Mouse (Mus musculus): ENCODE data around the gene Mfap3.
"Not testable (repeated sequence)": the region's sequence is repeated elsewhere in the genome, so short reads cannot be mapped to it uniquely, and the experiment has no call there.

Gene Mfap3

DNA sequence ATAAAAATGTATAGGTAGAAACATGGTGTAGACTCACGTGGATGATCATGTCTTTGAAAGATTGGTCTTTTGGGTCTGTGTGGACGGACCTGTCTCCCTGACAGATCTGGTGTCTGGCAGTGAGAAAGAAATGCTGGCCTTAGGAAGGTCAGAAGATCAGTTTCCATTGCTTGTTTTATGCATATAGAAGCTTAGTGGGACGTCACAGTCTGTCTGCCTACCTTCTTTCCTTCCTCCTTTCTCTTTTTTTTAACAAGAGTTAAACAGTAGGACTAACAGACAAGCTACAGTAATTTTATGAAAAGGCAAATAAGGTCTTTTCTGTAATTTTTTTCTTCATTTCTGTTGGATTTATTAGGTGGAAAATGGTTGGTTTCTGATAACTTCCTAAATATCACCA is 10.6 kb downstream of the Mfap3 start:
- no peak for DNase-seq (ENCODE audit: low spot score in 2 of 2)

- DNase-seq (ENCODE audit: low spot score in 2 of 2), result no peak
Measured at GRCm38 (mm10) chr11:57531300-57531950, 13.0 kb downstream of the Mfap3 start.

DNA sequence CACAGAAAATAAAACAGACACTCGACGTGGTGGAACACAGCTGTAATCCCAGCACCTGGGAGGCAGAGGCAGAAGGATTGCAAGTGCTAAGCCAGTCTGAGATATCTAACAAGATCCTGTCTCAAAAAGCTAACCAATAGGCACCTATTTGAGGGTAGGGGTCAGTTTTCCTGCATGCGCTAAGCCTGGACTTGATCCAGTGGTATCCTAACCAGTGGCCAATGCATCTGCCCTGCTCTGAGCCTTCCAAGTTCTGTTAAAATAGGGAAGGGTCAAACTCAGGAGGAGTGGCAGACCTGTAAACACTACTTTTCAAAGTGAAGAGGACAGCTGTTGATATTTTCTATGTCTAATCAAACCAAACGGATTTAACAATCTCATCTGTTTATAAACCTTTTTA is 13.8 kb downstream of the Mfap3 start:
- DNase-seq (ENCODE audit: low spot score in 2 of 2), result no peak

- DNase-seq (ENCODE audit: low spot score in 2 of 2), result no peak
Measured at GRCm38 (mm10) chr11:57535912-57536311, 17.4 kb downstream of the Mfap3 start.

DNA sequence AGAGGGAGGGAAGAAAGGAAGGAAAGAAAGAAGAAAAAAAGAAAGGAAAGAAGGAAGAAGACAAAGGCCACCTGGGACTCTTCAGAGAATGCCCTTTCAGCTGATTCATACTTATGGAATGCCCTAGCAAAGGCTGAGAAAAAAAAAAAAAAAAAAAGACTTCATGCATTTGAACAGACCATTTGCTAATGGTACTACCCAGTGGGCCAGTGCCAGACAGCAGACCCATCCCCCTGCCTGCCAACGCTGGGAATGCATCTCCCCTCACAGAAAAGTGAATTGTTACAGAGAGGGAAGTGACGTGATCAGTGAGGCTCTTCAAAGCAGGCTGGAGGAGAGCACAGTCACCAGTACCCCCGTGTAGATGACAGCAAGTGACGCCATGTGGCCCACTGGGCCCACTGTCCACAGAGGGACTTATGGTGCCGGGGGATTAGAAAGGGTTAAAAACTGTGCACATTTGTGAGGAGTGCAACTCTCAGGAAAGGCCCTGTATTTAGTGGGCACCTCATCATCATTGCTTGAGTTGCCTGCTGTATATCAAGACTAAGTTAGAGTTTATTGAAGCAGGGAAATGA is 21.5 kb downstream of the Mfap3 start:
- DNase-seq (ENCODE audit: low spot score in 2 of 2), result no peak

DNA sequence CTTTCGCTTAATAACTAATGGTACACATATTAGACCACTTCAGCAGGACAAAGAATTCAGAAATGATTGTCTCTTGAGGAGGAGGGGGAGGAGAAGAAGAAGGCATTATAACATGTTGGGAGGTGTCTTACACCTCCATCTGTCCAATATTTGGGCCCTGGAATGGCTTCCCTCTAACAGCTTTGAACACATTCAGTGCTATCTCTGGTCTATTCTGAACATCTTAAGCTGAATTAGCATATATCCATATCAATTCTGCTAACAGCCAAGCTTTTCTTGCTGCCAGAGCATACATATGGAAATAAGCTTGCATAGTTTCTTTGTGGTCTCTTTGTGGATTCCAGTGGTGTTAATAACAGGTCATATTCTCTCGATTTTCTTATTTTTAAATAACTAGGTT is 22.2 kb downstream of the Mfap3 start:
- DNase-seq (ENCODE audit: low spot score in 2 of 2), result no peak

DNA sequence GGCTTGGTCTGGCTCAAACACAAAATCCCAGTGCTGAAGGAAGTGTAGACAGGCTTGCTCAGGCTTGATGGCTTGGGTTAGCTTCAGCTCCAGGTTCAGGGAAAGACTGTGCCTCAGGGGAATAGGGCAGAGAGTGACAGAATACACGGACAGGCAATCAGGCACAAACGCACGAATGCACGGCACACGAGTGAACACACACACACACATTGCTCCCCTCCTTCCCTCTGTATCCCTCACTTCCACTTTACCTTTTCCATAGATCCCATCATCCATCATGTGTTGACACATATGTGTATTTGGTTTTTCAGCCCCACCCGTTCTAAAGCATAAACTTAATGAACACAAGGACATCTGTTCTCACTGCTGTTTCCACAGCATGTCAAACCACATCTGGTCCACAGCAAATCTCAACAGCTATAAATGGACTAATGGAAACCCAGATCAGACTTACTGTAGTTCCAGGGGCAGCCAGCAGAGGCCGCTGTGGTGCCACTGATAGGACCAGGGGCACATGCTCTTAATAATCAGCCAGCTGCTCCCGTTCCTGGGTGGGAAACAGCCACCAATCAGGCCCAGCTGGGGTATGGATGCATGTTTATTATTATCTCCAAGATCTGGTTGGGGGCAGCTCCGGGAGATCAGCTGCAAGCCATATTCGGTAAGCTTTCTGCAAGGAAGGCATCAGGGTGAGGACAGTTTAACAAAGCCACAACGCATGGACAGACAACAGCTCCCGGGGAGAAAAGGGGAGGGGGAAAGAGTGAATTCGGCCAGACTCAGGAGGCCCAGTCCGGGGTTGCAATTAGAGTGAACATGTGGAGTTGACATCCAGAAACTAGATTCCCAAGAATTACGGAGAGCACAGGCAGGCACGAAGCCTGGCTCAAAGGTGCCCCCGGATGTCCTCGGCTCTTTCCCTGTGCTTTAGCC is 30.4 kb downstream of the Mfap3 start:
- DNase-seq (ENCODE audit: low spot score in 2 of 2), result peak; percentile 31 to 78

- DNase-seq (ENCODE audit: low spot score in 2 of 2), result no peak
Measured at GRCm38 (mm10) chr11:57550230-57550629, 31.8 kb downstream of the Mfap3 start.

GRCm38 (mm10) chr11:57551016-57551415 is 32.6 kb downstream of the Mfap3 start:
- no peak for DNase-seq (ENCODE audit: low spot score in 2 of 2)

DNA sequence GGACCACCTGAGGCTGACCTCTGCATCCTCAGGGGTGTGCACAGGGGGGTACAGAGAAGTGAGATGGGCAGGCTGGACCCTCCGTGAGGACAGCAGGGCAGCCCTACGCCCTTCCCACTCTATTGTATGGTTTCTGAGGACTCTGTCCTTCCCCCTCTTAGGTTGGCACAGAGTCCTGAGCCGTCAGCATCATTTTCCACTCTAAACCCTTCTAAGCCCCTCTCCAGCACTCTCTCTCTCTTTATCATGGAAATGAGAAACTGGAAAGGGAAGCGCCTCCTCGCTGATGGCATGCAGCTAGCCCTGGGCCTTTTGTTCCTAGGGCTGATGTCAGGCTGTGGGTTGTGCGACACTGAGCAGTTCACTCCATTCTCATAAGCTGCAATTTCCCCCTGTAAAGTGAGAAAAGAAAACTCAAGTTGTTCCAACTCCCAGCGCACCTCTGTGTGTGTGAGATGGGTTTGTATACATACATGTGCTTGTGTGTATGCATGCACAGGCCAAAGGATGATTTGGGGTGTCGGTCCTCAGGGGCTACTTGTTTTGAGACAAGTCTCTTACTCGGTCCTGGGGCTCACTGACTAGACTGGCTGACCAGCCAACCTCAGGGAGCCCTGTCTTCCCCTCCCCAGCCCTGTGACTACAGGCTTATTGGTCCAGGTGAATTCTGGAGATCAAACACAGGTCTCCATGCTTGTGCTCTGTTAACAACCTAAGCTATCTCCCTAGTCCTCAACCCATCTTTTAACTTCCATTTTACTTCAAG is 34.7 kb downstream of the Mfap3 start:
- DNase-seq (ENCODE audit: low spot score in 2 of 2), result no peak

GRCm38 (mm10) chr11:57557936-57558335 is 39.5 kb downstream of the Mfap3 start:
- DNase-seq (ENCODE audit: low spot score in 2 of 2), result not testable (repeated sequence)

DNA sequence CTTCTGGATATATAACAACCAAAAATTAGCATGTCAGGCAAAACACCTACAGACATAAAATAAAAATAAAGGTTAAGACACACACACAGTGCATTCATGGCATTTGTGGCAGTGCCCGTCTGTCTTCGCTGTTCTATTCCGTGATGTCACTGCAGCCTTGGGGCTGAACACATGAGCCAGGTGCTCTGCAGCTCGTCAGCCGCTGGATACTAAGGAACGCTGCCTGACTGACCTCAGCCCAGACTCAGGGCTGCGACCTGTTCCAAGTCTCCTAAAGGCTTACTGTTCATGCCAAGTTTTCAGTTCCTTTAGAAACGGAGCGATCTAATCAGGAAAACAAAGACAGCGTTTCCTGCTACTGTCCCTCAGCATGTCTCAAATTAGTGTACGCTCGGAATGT is 46.1 kb downstream of the Mfap3 start:
- DNase-seq (ENCODE audit: low spot score in 2 of 2), result no peak

- DNase-seq (ENCODE audit: low spot score in 2 of 2), result no peak
Measured at GRCm38 (mm10) chr11:57566091-57567035, 47.9 kb downstream of the Mfap3 start.

GRCm38 (mm10) chr11:57568950-57569490 is 50.6 kb downstream of the Mfap3 start:
- no peak for DNase-seq (ENCODE audit: low spot score in 2 of 2)

- DNase-seq (ENCODE audit: low spot score in 2 of 2), result no peak
Measured at GRCm38 (mm10) chr11:57571035-57571434, 52.6 kb downstream of the Mfap3 start.

DNA sequence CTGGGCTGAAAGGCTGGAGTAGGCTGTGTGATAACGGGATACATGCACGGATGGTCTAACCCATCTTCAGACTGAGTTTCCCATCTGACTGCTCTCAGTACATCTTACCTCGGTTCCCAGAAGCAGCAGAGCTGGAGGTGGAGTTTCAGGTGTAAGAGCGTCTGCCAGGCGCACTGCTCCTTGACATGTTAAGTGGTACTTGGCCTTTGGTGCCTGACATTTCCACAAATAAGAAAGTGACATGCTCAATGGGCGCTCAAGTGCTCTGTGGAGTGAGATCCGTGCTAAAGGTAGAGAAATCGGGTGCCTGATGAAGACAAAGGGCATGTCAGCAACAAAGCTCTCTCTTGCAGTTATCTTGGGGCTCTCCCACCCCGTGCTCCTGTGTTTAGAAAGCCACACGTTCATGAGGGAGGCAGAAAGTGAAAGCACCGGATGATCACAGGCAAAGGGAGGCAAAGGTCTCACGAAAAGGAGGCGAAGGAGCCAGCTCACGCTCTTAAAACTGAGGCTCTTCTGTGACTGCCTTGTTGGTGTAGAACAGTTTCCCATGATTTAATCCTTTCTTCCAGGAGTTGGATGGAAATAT is 55.3 kb downstream of the Mfap3 start:
- DNase-seq (ENCODE audit: low spot score in 2 of 2), result peak in 1 of 2 experiments; percentile 29

- DNase-seq (ENCODE audit: low spot score in 2 of 2), result no peak
Measured at GRCm38 (mm10) chr11:57576871-57577515, 58.5 kb downstream of the Mfap3 start.

DNA sequence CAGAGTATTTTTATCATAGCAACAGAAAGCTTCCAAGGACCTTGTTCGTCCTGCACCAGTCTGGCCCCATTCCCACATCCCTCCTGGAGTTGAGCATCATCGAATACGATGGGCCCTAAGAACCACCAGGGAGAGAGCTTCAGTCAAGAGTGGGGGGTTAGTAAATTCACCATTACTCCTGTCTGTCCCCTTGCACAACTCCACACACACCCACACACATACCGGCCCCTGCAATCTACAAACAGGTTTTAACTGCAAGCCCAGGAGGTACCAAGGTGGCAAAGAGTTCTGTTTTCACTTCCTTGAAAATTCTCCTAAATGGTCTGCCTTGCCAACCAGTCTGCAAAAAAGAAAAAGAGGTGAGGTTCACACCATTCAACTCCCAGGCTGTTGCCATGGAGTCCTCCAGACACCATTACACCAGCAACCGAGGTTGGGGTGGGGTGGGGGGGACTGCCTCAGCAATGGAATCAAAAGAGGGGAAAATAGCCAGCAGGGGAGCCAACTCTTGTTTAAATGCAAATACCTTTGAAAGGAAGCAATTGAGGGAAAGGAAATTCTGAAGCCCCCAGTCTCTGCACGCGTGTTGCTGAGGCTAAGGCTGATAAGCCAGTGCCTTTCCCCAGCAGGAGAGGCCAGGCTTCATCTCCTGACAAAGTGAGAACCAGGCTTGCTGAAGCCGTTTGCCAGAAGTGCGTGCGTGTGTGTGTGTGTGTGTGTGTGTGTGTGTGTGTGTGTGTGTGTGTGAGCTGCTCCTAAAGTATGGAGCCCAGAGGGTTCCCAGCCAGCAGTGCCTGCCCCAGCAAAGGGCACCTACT is 64.6 kb downstream of the Mfap3 start:
- no peak for DNase-seq (ENCODE audit: low spot score in 2 of 2)

Data from thymus, postnatal 10 days (tissue).